In the genomic region with DNA sequence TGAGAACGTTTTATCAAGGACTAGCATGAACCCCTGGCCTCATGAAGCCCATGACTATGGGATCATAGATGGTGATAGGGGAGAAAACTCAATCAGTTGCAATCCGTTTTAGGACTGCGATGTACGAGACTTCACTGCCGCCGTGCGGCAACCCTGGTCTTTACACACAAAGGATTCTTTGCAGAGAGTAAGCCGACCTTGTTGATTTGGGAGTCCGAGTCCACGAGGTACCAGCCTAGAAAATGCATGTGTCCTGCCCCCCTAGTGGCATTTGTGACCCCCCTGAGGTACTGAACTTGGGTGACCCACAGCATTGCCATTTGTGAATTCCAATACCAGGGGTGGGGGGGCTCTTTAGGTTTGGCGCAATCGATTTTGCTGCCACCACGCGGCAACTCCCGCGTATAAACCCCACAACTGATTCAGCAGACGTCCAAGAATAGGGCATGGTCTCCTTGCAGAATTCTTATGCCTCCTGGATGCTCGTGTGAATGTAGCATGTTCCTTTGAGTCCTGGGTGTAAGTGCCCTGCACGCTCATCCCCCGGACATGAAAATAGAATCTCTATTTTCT, we compare ENCODE assay signal across 7 mouse cellular contexts. TPM values are rescaled to one million over a fixed set of nuclear protein-coding genes. Genes with fewer than 3 reads are reported as not detected.
DNase-seq lines count a peak whose midpoint lies in the region; ATAC-seq and TF ChIP-seq lines count a peak whose summit lies in the region.

No protein-coding gene starts in this region.

- TF ChIP-seq CTCF in Patski (IDR thresholded peaks at IDR 0.05) = peak; percentile 63
- TF ChIP-seq CTCF in embryonic fibroblast, embryonic 13.5 days (IDR thresholded peaks at IDR 0.05; ENCODE audit: borderline replicate concordance, insufficient read depth, low read length) = peak; percentile 31; the same call in 1 of the 2 replicates

- no peak for ATAC-seq in Patski
- peak; percentile 31; the same call in 1 of the 2 replicates for ATAC-seq in megakaryocyte, adult 5-6 weeks (ENCODE audit: poor library complexity, severe bottlenecking)

- H3K4me1 ChIP-seq in embryonic fibroblast, embryonic 13.5 days (ENCODE audit: control insufficient read depth, insufficient read depth, low read length) = no peaks in the 10 kb centered on the region

- H3K27ac ChIP-seq in embryonic fibroblast, embryonic 13.5 days (ENCODE audit: insufficient read depth, low read length) = no peak overlapping the region

- CTCF ChIA-PET in Patski (lab: Charles Lee) = interaction anchor here (1.6 to 2.0 kb wide), 3 partner anchors 246 to 263 kb away, joined by 4 to 5 read pairs (median 5); no protein-coding TSS in a partner anchor

- in situ Hi-C loops in Patski (cut with MboI; ENCODE audit: low pct_unique_long_range_greater_than_20kb) = loop anchor here (5.0 kb wide), 1 partner anchor 269 kb away; no protein-coding TSS in a partner anchor

- H3K4me3 ChIP-seq in embryonic fibroblast, embryonic 13.5 days (ENCODE audit: insufficient read depth, low read length) = no peak overlapping the region

- POLR2A ChIA-PET in Patski (lab: Charles Lee) = no interaction called here

- no peak for DNase-seq in Patski (ENCODE audit: low read depth, low spot score)
- DNase-seq in adrenal gland, postnatal 36 days = peak; percentile 25 to 26
- DNase-seq in heart, postnatal 4 days = peak; percentile 59
- DNase-seq in layer of hippocampus, postnatal 10 days (ENCODE audit: low spot score in 2 of 2) = peak; percentile 61 to 74
- DNase-seq in right cerebral cortex, postnatal 25 days = peak; percentile 29

- no peak for TF ChIP-seq POLR2A in embryonic fibroblast, embryonic 13.5 days (IDR thresholded peaks at IDR 0.05; ENCODE audit: low read depth, low read length)

- H3K27me3 ChIP-seq in Patski = peaks cover 10% of the 10 kb centered on the region

RNA-seq across cellular contexts. Expression of gene Mrpl23, which starts 49.3 kb away (rescaled TPM):
- 6.9 TPM for polyA plus RNA-seq in Patski (2021)
- total RNA-seq in adrenal gland, postnatal 36 days (2021) = 1 to 10 TPM; 6.2 to 8.1 TPM
- 8.2 and 10.6 TPM in 2 replicates for polyA plus RNA-seq in embryonic fibroblast, embryonic 13.5 days (2011; ENCODE audit: insufficient read length, low read depth, missing spikeins)
- 1 to 10 TPM; 3.7 to 6.4 TPM for total RNA-seq in heart, postnatal 4 days (2021)
- 10 to 100 TPM in 1 of 2 experiments, 1 to 10 TPM in 1; 8.4 to 12.9 TPM for total RNA-seq in layer of hippocampus, postnatal 10 days (2021)
- total RNA-seq in megakaryocyte, adult 5-6 weeks (2015) = 3.8 and 12.3 TPM in 2 replicates
- 37.2 and 52.6 TPM in 2 replicates for total RNA-seq in megakaryocyte, adult 5-6 weeks (2017)
